Mouse (Mus musculus) liver, adult 2 months (tissue): ENCODE data around the gene Rnf183.

Source experiments
- CTCF ChIP-seq: fragments of 200-500 bp; IDR thresholded peaks from 2 replicates; pipeline ENCODE4 v1.5.1; 2011; ENCODE audit warnings: low read depth, low read length, control low read depth
- POLR2A ChIP-seq: fragments of 200-500 bp; IDR thresholded peaks from 2 replicates; pipeline ENCODE4 v1.6.1; 2011; ENCODE audit warnings: low read length, control low read depth; ENCODE audit not compliant: insufficient read depth; ENCODE audit errors: extremely low read depth

- TF ChIP-seq POLR2A = no peak
- TF ChIP-seq CTCF = no peak
Measured at GRCm38 (mm10) chr4:62391892-62392291, 43.2 kb downstream of the Rnf183 start.
